Mouse (Mus musculus): Measurements from ENCODE around the gene Pnpla6. TPM values are rescaled to one million over a fixed set of nuclear protein-coding genes. Genes with fewer than 3 reads are reported as not detected.

Pnpla6 gene
- total RNA-seq, 1 experiment = 125 TPM

DNA sequence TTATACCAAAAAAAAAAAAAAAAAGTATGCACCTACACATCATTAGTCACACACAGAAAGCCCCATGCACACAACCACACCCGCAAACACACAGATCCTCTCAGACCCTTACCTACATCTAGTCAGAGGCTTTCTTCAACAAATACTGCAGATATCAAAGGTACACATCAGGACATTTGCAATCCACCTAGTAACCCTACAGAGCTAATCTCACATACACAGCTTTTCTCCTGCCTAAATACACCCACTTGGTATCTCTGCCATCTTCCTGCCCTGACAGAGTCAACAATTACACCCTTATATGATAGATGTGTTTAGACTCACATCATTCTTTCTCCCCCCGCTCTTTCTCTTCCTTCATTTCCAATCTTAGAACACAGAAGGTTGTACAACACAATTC lies 71.3 kb downstream of the Pnpla6 start:
- H3K9me3 ChIP-seq (ENCODE audit: control insufficient read depth, insufficient read depth, low read depth, low read length) = no peaks in the 10 kb centered on the region
- no peaks in the 10 kb centered on the region for H3K36me3 ChIP-seq (ENCODE audit: control insufficient read depth, insufficient read depth, low read length, poor library complexity, severe bottlenecking)
- no peak overlapping the region for H3K9ac ChIP-seq (ENCODE audit: insufficient read depth, low read depth, low read length, poor library complexity, severe bottlenecking)
- no peak overlapping the region for H3K4me3 ChIP-seq (ENCODE audit: insufficient read depth in 1 of 2, low read depth in 1 of 2, low read length in 2 of 2, poor library complexity in 1 of 2, severe bottlenecking in 1 of 2)
- H3K4me1 ChIP-seq (ENCODE audit: control insufficient read depth in 2 of 2, insufficient read depth in 2 of 2, low read length in 2 of 2, poor library complexity in 1 of 2) = 0 out of 4 replicates have a peak, but pooled peaks cover 0 to 2% of the 10 kb centered on the region in 2 experiments
- no peak for DNase-seq (ENCODE audit: low read depth, low spot score)
- no peak overlapping the region for H3K27ac ChIP-seq (ENCODE audit: insufficient read depth, low read depth, low read length, poor library complexity, severe bottlenecking)
- in situ Hi-C loops (cut with MboI; ENCODE audit: low sequenced_read_pairs in 2 of 2, unreplicated experiment in 2 of 2) = no loop called here
- TF ChIP-seq MAFK (IDR thresholded peaks at IDR 0.05; ENCODE audit: insufficient read depth, low read depth, low read length) (no peak), CHD2 (IDR thresholded peaks at IDR 0.05; ENCODE audit: low read depth, low read length) (no peak), ZNF384 (IDR thresholded peaks at IDR 0.05; ENCODE audit: low read depth, low read length) (no peak), ZC3H11A (IDR thresholded peaks at IDR 0.05; ENCODE audit: borderline replicate concordance, low read depth, low read length) (no peak), HCFC1 (IDR thresholded peaks at IDR 0.05; ENCODE audit: borderline replicate concordance, insufficient read depth, low read length) (no peak)

GRCm38 (mm10) chr8:3586993-3587390 lies 71.8 kb downstream of the Pnpla6 start, which contains the start of gene Camsap3:
Camsap3 (plus strand) TSS chr8:3587293.
- no peak for TF ChIP-seq ZNF384 (IDR thresholded peaks at IDR 0.05; ENCODE audit: low read depth, low read length)
- TF ChIP-seq ZC3H11A (IDR thresholded peaks at IDR 0.05; ENCODE audit: borderline replicate concordance, low read depth, low read length) = no peak
- no peak for TF ChIP-seq CHD2 (IDR thresholded peaks at IDR 0.05; ENCODE audit: low read depth, low read length)
- TF ChIP-seq MAFK (IDR thresholded peaks at IDR 0.05; ENCODE audit: insufficient read depth, low read depth, low read length) = no peak
- no peak for TF ChIP-seq HCFC1 (IDR thresholded peaks at IDR 0.05; ENCODE audit: borderline replicate concordance, insufficient read depth, low read length)
- no peak for DNase-seq (ENCODE audit: low read depth, low spot score)
- no peaks in the 10 kb centered on the region for H3K9me3 ChIP-seq (ENCODE audit: control insufficient read depth, insufficient read depth, low read depth, low read length)
- in situ Hi-C loops (cut with MboI; ENCODE audit: low sequenced_read_pairs in 2 of 2, unreplicated experiment in 2 of 2) = no loop called here
- peak within 1 kb of the TSS; percentile 59; the same call in 1 of the 2 replicates for H3K27ac ChIP-seq (ENCODE audit: insufficient read depth, low read depth, low read length, poor library complexity, severe bottlenecking)
- 0 out of 4 replicates have a peak, but pooled peaks cover 0 to 2% of the 10 kb centered on the region in 2 experiments for H3K4me1 ChIP-seq (ENCODE audit: control insufficient read depth in 2 of 2, insufficient read depth in 2 of 2, low read length in 2 of 2, poor library complexity in 1 of 2)
- peak within 1 kb of the TSS; percentile 88 for H3K9ac ChIP-seq (ENCODE audit: insufficient read depth, low read depth, low read length, poor library complexity, severe bottlenecking)
- H3K36me3 ChIP-seq (ENCODE audit: control insufficient read depth, insufficient read depth, low read length, poor library complexity, severe bottlenecking) = no peaks in the 10 kb centered on the region
- H3K4me3 ChIP-seq (ENCODE audit: insufficient read depth in 1 of 2, low read depth in 1 of 2, low read length in 2 of 2, poor library complexity in 1 of 2, severe bottlenecking in 1 of 2) = peak within 1 kb of the TSS; percentile 80 to 90

DNA sequence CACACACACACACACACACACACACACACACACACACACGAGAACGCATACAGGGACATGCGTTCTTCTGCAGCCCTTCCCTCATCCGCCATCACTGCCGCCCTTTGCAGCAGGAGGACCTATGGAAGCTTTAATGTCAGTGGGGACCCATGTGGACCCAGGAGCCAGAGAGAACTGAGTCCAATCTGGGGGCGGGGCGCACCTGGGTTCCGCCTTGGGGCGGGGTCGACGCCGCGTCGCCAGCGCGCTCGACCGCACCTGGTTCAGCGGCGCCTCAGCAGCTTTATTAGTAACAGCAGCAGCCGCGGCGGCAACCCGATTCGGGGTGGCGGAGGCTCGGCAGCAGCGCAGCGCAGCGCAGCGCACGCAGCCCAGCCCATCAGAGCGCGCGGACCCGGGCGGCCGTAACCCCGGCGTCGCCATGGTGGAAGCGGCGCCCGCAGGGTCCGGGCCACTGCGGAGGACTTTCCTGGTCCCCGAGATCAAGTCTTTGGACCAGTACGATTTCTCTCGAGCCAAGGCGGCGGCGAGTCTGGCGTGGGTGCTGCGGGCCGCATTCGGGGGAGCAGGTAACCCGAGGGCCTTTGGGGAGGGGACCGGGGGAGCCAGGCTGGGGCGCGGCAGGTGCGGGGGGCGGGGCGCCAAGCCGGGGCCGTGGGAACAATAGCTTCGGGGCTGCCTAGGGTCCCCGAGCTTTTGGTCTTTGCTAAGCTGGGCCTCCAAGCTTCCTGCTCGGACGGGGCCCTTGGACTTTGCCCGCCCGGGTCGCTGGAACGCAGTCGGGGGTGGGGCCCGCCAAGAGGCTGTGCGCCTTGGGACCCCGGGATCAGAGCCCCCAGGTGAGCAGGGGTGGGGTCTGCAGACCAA lies 72.4 kb downstream of the Pnpla6 start:
- Histone ChIP-seq H3K9me3 (ENCODE audit: control insufficient read depth, insufficient read depth, low read depth, low read length) (no peaks in the 10 kb centered on the region), H3K27ac (ENCODE audit: insufficient read depth, low read depth, low read length, poor library complexity, severe bottlenecking) (peak overlapping the region; percentile 59; the same call in 1 of the 2 replicates), H3K36me3 (ENCODE audit: control insufficient read depth, insufficient read depth, low read length, poor library complexity, severe bottlenecking) (no peaks in the 10 kb centered on the region), H3K4me1 (ENCODE audit: control insufficient read depth in 2 of 2, insufficient read depth in 2 of 2, low read length in 2 of 2, poor library complexity in 1 of 2) (0 out of 4 replicates have a peak, but pooled peaks cover 0 to 2% of the 10 kb centered on the region in 2 experiments), H3K4me3 (ENCODE audit: insufficient read depth in 1 of 2, low read depth in 1 of 2, low read length in 2 of 2, poor library complexity in 1 of 2, severe bottlenecking in 1 of 2) (peak overlapping the region; percentile 80 to 90), H3K9ac (ENCODE audit: insufficient read depth, low read depth, low read length, poor library complexity, severe bottlenecking) (peak overlapping the region; percentile 88)
- DNase-seq (ENCODE audit: low read depth, low spot score) = no peak
- TF ChIP-seq HCFC1 (IDR thresholded peaks at IDR 0.05; ENCODE audit: borderline replicate concordance, insufficient read depth, low read length) (peak; percentile 34; the same call in 1 of the 2 replicates), ZC3H11A (IDR thresholded peaks at IDR 0.05; ENCODE audit: borderline replicate concordance, low read depth, low read length) (no peak), MAFK (IDR thresholded peaks at IDR 0.05; ENCODE audit: insufficient read depth, low read depth, low read length) (no peak), ZNF384 (IDR thresholded peaks at IDR 0.05; ENCODE audit: low read depth, low read length) (no peak)
- in situ Hi-C loops (cut with MboI; ENCODE audit: low sequenced_read_pairs in 2 of 2, unreplicated experiment in 2 of 2) = no loop called here

DNA sequence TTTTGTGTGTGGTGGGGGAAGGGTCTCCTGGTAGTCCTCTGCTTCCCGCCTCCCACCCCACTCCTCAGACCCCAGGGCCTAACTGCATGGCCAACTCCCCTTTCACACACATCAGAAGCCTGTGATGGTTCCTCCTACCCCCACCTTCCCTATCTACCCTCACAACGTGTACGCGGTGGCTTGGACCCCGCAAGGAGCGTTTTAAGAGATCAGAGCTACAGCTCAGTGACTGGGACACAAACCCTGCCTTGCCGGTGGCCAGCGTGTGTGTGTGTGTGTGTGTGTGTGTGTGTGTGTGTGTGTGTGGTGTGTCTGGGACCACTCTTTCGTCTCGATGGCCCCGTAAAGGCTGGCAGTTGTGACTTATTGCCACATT lies 73.1 kb downstream of the Pnpla6 start:
- H3K27ac ChIP-seq (ENCODE audit: insufficient read depth, low read depth, low read length, poor library complexity, severe bottlenecking) = no peak overlapping the region
- H3K4me3 ChIP-seq (ENCODE audit: insufficient read depth in 1 of 2, low read depth in 1 of 2, low read length in 2 of 2, poor library complexity in 1 of 2, severe bottlenecking in 1 of 2) = peak overlapping the region; percentile 80 to 90
- DNase-seq (ENCODE audit: low read depth, low spot score) = no peak
- in situ Hi-C loops (cut with MboI; ENCODE audit: low sequenced_read_pairs in 2 of 2, unreplicated experiment in 2 of 2) = no loop called here
- H3K4me1 ChIP-seq (ENCODE audit: control insufficient read depth in 2 of 2, insufficient read depth in 2 of 2, low read length in 2 of 2, poor library complexity in 1 of 2) = peaks cover 0 to 7% of the 10 kb centered on the region in 2 experiments; a peak in 1 of 4 replicates
- no peak for TF ChIP-seq ZC3H11A (IDR thresholded peaks at IDR 0.05; ENCODE audit: borderline replicate concordance, low read depth, low read length)
- TF ChIP-seq CHD2 (IDR thresholded peaks at IDR 0.05; ENCODE audit: low read depth, low read length) = no peak
- TF ChIP-seq MAFK (IDR thresholded peaks at IDR 0.05; ENCODE audit: insufficient read depth, low read depth, low read length) = no peak
- TF ChIP-seq ZNF384 (IDR thresholded peaks at IDR 0.05; ENCODE audit: low read depth, low read length) = no peak
- TF ChIP-seq HCFC1 (IDR thresholded peaks at IDR 0.05; ENCODE audit: borderline replicate concordance, insufficient read depth, low read length) = no peak
- H3K36me3 ChIP-seq (ENCODE audit: control insufficient read depth, insufficient read depth, low read length, poor library complexity, severe bottlenecking) = no peaks in the 10 kb centered on the region
- no peaks in the 10 kb centered on the region for H3K9me3 ChIP-seq (ENCODE audit: control insufficient read depth, insufficient read depth, low read depth, low read length)
- peak overlapping the region; percentile 88 for H3K9ac ChIP-seq (ENCODE audit: insufficient read depth, low read depth, low read length, poor library complexity, severe bottlenecking)

Data from ES-E14 (cell line).